16 mouse cellular contexts compared by ENCODE assay signal in the genomic region with DNA sequence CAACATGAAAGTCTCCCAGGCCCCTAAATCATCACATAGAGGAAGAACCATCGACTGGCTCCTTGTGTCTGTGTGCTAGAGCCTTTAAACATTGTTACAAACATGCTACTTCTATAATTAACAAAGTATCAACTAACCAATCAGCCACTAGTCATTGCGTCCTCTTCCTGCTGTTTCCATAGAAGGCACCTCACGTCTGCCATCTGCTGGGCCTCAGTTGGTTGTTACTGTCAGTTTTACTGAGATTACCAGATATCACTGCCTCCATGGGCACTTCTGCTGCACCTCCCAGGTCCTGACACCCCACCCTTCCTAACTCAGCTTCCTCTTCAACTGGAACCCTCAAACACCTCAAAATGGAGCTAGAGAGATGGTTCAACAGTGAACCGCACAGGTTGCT.
DNase-seq lines count a peak whose midpoint lies in the region; ATAC-seq and TF ChIP-seq lines count a peak whose summit lies in the region.
"Had no signal": no experiment of that assay in that cellular context is flagged by ENCODE, and none has a peak within 500 bp of the region (broad histone marks: within the 10 kb centered on the region; RNA-seq: fewer than 3 reads in every experiment).

No protein-coding gene starts in this region.

- no peaks in the 10 kb centered on the region for H3K9me3 ChIP-seq in kidney, postnatal 0 days (replicated peaks; ENCODE audit: low read length)
- no peaks in the 10 kb centered on the region for H3K9me3 ChIP-seq in midbrain, embryonic 14.5 days (ENCODE audit: control insufficient read depth, low read length)
- no peaks in the 10 kb centered on the region for H3K9me3 ChIP-seq in midbrain, embryonic 10.5 days (replicated peaks)
- H3K9me3 ChIP-seq in stomach, postnatal 0 days (ENCODE audit: control insufficient read depth, low read length): no peaks in the 10 kb centered on the region
- H3K9me3 ChIP-seq: forebrain, embryonic 12.5 days; hindbrain, embryonic 15.5 days; midbrain, embryonic 15.5 days had no signal

- H3K9ac ChIP-seq in kidney, postnatal 0 days (ENCODE audit: low read depth, low read length): no peak overlapping the region
- H3K9ac ChIP-seq in midbrain, embryonic 14.5 days (replicated peaks; ENCODE audit: low read length): no peak overlapping the region
- H3K9ac ChIP-seq in stomach, postnatal 0 days (ENCODE audit: low read length): no peak overlapping the region
- H3K9ac ChIP-seq: forebrain, embryonic 12.5 days; hindbrain, embryonic 15.5 days; midbrain, embryonic 15.5 days had no signal

- no peaks in the 10 kb centered on the region for H3K4me1 ChIP-seq in kidney, postnatal 0 days (replicated peaks; ENCODE audit: insufficient read depth, low read length)
- H3K4me1 ChIP-seq in midbrain, embryonic 14.5 days (ENCODE audit: control insufficient read depth, insufficient read depth, low read length): no peaks in the 10 kb centered on the region
- H3K4me1 ChIP-seq in midbrain, embryonic 10.5 days: peaks cover 3% of the 10 kb centered on the region; the same call in 1 of the 2 replicates
- H3K4me1 ChIP-seq in stomach, postnatal 0 days (replicated peaks; ENCODE audit: control insufficient read depth, insufficient read depth): no peaks in the 10 kb centered on the region
- H3K4me1 ChIP-seq: forebrain, embryonic 12.5 days; hindbrain, embryonic 15.5 days; midbrain, embryonic 15.5 days had no signal

- WGBS in kidney, postnatal 0 days: 57% methylated on average over 4 of the region's 4 CpGs
- 58% methylated on average over 4 of the region's 4 CpGs for whole genome bisulfite sequencing in midbrain, embryonic 14.5 days
- 61% methylated on average over 4 of the region's 4 CpGs for WGBS in midbrain, embryonic 10.5 days
- 64% methylated on average over 4 of the region's 4 CpGs for WGBS in stomach, postnatal 0 days

- no peaks in the 10 kb centered on the region for H3K36me3 ChIP-seq in kidney, postnatal 0 days (ENCODE audit: insufficient read depth, low read length)
- no peaks in the 10 kb centered on the region for H3K36me3 ChIP-seq in midbrain, embryonic 14.5 days (ENCODE audit: control insufficient read depth, insufficient read depth, low read length)
- H3K36me3 ChIP-seq in midbrain, embryonic 10.5 days: no peaks in the 10 kb centered on the region
- no peaks in the 10 kb centered on the region for H3K36me3 ChIP-seq in stomach, postnatal 0 days (ENCODE audit: control insufficient read depth, insufficient read depth, low read length)
- H3K36me3 ChIP-seq: forebrain, embryonic 12.5 days; hindbrain, embryonic 15.5 days; midbrain, embryonic 15.5 days had no signal

- no peak overlapping the region for H3K27ac ChIP-seq in kidney, postnatal 0 days
- no peak overlapping the region for H3K27ac ChIP-seq in midbrain, embryonic 14.5 days (replicated peaks; ENCODE audit: low read depth, low read length)
- H3K27ac ChIP-seq in midbrain, embryonic 10.5 days (replicated peaks): no peak overlapping the region
- no peak overlapping the region for H3K27ac ChIP-seq in stomach, postnatal 0 days (replicated peaks)
- H3K27ac ChIP-seq: forebrain, embryonic 12.5 days; gastrocnemius, adult 2 months; hindbrain, embryonic 15.5 days; midbrain, embryonic 15.5 days had no signal

- no peaks in the 10 kb centered on the region for H3K27me3 ChIP-seq in kidney, postnatal 0 days (ENCODE audit: insufficient read depth, low read length)
- no peaks in the 10 kb centered on the region for H3K27me3 ChIP-seq in midbrain, embryonic 14.5 days (ENCODE audit: control insufficient read depth, insufficient read depth, low read length)
- H3K27me3 ChIP-seq in midbrain, embryonic 10.5 days (ENCODE audit: low read depth, poor library complexity, severe bottlenecking): no peaks in the 10 kb centered on the region
- H3K27me3 ChIP-seq in stomach, postnatal 0 days (ENCODE audit: control insufficient read depth, insufficient read depth, low read length): no peaks in the 10 kb centered on the region
- H3K27me3 ChIP-seq: forebrain, embryonic 12.5 days; hindbrain, embryonic 15.5 days; midbrain, embryonic 15.5 days had no signal

- TF ChIP-seq EP300 in stomach, postnatal 0 days (optimal IDR thresholded peaks at IDR 0.05): no peak

- H3K4me3 ChIP-seq in kidney, postnatal 0 days (replicated peaks; ENCODE audit: low read depth, low read length): no peak overlapping the region
- no peak overlapping the region for H3K4me3 ChIP-seq in midbrain, embryonic 14.5 days (replicated peaks; ENCODE audit: low read depth, low read length)
- no peak overlapping the region for H3K4me3 ChIP-seq in midbrain, embryonic 10.5 days
- no peak overlapping the region for H3K4me3 ChIP-seq in stomach, postnatal 0 days (ENCODE audit: low read depth, low read length)
- H3K4me3 ChIP-seq: forebrain, embryonic 12.5 days; gastrocnemius, adult 2 months; hindbrain, embryonic 15.5 days; midbrain, embryonic 15.5 days had no signal

- no peak overlapping the region for H3K4me2 ChIP-seq in kidney, postnatal 0 days (ENCODE audit: low read length)
- H3K4me2 ChIP-seq in midbrain, embryonic 14.5 days (ENCODE audit: low read length): no peak overlapping the region
- H3K4me2 ChIP-seq in stomach, postnatal 0 days (replicated peaks; ENCODE audit: low read depth): no peak overlapping the region
- H3K4me2 ChIP-seq: forebrain, embryonic 12.5 days; hindbrain, embryonic 15.5 days; midbrain, embryonic 15.5 days had no signal

- DNase-seq in kidney, postnatal 0 days (ENCODE audit: low spot score): no peak
- no peak for DNase-seq in kidney, postnatal 25 days
- peak; percentile 45 for DNase-seq in midbrain, embryonic 14.5 days
- no peak for DNase-seq in midbrain, embryonic 10.5 days (ENCODE audit: low spot score)
- peak; percentile 14 for DNase-seq in brain, adult 2 months (ENCODE audit: low read depth, low spot score)
- no peak for DNase-seq in stomach, postnatal 0 days (ENCODE audit: low spot score)
- no peak for DNase-seq in cerebellum, adult 11-12 months
- DNase-seq: adrenal gland, postnatal 36 days; gastrocnemius, adult 2 months; heart, postnatal 10 days; kidney, adult 9 months; liver; lung, postnatal 10 days had no signal

- TF ChIP-seq CTCF in kidney, postnatal 0 days (IDR thresholded peaks at IDR 0.05; ENCODE audit: low read depth): peak; percentile 38; the same call in 1 of the 2 replicates
- peak; percentile 46; the same call in 1 of the 2 replicates for TF ChIP-seq CTCF in stomach, postnatal 0 days (IDR thresholded peaks at IDR 0.05; ENCODE audit: low read depth)

- no peak for ATAC-seq in kidney, postnatal 0 days (replicated peaks; ENCODE audit: low FRiP score, low read depth)
- no peak for ATAC-seq in midbrain, embryonic 14.5 days (ENCODE audit: low FRiP score, low TSS enrichment)
- no peak for ATAC-seq in stomach, postnatal 0 days (ENCODE audit: low FRiP score, low TSS enrichment)
- ATAC-seq: midbrain, embryonic 15.5 days had no signal

Comparison
In these comparisons a context has a peak if more than half of its experiments do, and no peak if none do; other contexts are left out.
1. DNase-seq: peak in midbrain, embryonic 14.5 days (single experiment) and brain, adult 2 months (single experiment); none in kidney, postnatal 0 days (single experiment), kidney, postnatal 25 days (0 of 2), midbrain, embryonic 10.5 days (single experiment), stomach, postnatal 0 days (single experiment) and cerebellum, adult 11-12 months (single experiment).